Mouse (Mus musculus) neural tube, embryonic 14.5 days (tissue): ENCODE measurements around the gene Pdzd7. TPM values are rescaled to one million over a fixed set of nuclear protein-coding genes. Genes with fewer than 3 reads are reported as not detected.

Experiments
- ATAC-seq: fragments of 200-750 bp; cut with Nextera tagmentation; 2 replicates; pipeline ENCODE4 v1.8.0; 2017; ENCODE audit warnings: low read depth, mild to moderate bottlenecking, moderate TSS enrichment, moderate library complexity
- H3K27ac ChIP-seq: fragments of 300-500 bp; sonication (generic); 2 replicates; pipeline ENCODE4 v1.5.1; 2014; ENCODE audit warnings: low read depth, mild to moderate bottlenecking, control low read depth, low read length, moderate library complexity, mixed read lengths
- H3K27me3 ChIP-seq: fragments of 300-500 bp; sonication (generic); 2 replicates; pipeline ENCODE4 v1.6.1; 2014; ENCODE audit warnings: low read length; ENCODE audit not compliant: control insufficient read depth, insufficient read depth
- H3K36me3 ChIP-seq: fragments of 300-500 bp; sonication (generic); 2 replicates; pipeline ENCODE4 v1.6.1; 2014; ENCODE audit warnings: low read length, mixed read lengths; ENCODE audit not compliant: control insufficient read depth, insufficient read depth
- H3K4me1 ChIP-seq: fragments of 300-500 bp; sonication (generic); 2 replicates; pipeline ENCODE4 v1.6.1; 2014; ENCODE audit warnings: low read length; ENCODE audit not compliant: control insufficient read depth, insufficient read depth
- H3K4me2 ChIP-seq: fragments of 300-500 bp; sonication (generic); 2 replicates; pipeline ENCODE4 v1.6.1; 2014; ENCODE audit warnings: mild to moderate bottlenecking, low read depth, low read length, control low read depth
- H3K4me3 ChIP-seq: fragments of 300-500 bp; sonication (generic); 2 replicates; pipeline ENCODE4 v1.5.1; 2014; ENCODE audit warnings: low read depth, low read length, control low read depth, mixed read lengths
- H3K9ac ChIP-seq: fragments of 300-500 bp; sonication (generic); replicated peaks from 2 replicates; pipeline ENCODE4 v1.6.1; 2014; ENCODE audit warnings: low read depth, mild to moderate bottlenecking, control low read depth, low read length, mixed read lengths
- H3K9me3 ChIP-seq: fragments of 300-500 bp; sonication (generic); 2 replicates; pipeline ENCODE4 v1.6.1; 2016; ENCODE audit warnings: low read length; ENCODE audit not compliant: control insufficient read depth
- WGBS: fragments of 180-500 bp; shearing (Covaris S2); extraction: QIAGEN DNeasy Blood & Tissue Kit; methylation state at CpG from one replicate; pipeline ENCODE4 v1.1.7; 2014; 5-methylcytosine and 5-hydroxymethylcytosine counted together
- polyA plus RNA-seq: library from polyadenylated mRNA; unstranded; fragments of >200 nt; fragmentation: Nextera tagmentation; extraction: Ambion mirVana; gene quantifications from 2 replicates; pipeline ENCODE4 v1.2.1, GENCODE M21; 2014

Pdzd7 gene
- polyA plus RNA-seq, 1 experiment from 2014 or later: 2.5 TPM

- Histone ChIP-seq H3K9me3 (no peaks in the 10 kb centered on the region), H3K4me2 (peak overlapping the region; percentile 11; the same call in 1 of the 2 replicates), H3K27me3 (peaks cover 21% of the 10 kb centered on the region), H3K4me1 (peaks cover 5% of the 10 kb centered on the region; the same call in 1 of the 2 replicates), H3K36me3 (no peaks in the 10 kb centered on the region), H3K9ac (0 out of 2 replicates have a peak overlapping the region, but pooled peaks have one; percentile 29), H3K4me3 (no peak overlapping the region), H3K27ac (no peak overlapping the region)
- peak; percentile 28; the same call in 1 of the 2 replicates for ATAC-seq
- 43% methylated on average over 19 of the region's 20 CpGs for WGBS
Measured at GRCm38 (mm10) chr19:45063565-45064292, 18.2 kb upstream of the Pdzd7 start.

- ATAC-seq: no peak; the same call in 1 of the 2 replicates
- 0 out of 2 replicates have a peak, but pooled peaks cover 8% of the 10 kb centered on the region for H3K36me3 ChIP-seq
- WGBS: under 1% methylated on average over 14 of the region's 14 CpGs
- H3K4me3 ChIP-seq: peak overlapping the region; percentile 39
- no peaks in the 10 kb centered on the region for H3K27me3 ChIP-seq
- H3K27ac ChIP-seq: peak overlapping the region; percentile 97
- peaks cover 19% of the 10 kb centered on the region; the same call in 1 of the 2 replicates for H3K4me1 ChIP-seq
- no peaks in the 10 kb centered on the region for H3K9me3 ChIP-seq
- H3K4me2 ChIP-seq: peak overlapping the region; percentile 57
- H3K9ac ChIP-seq: peak overlapping the region; percentile 63
Measured at GRCm38 (mm10) chr19:45058841-45059240, 13.3 kb upstream of the Pdzd7 start.

- Histone ChIP-seq H3K4me2 (peak overlapping the region; percentile 57), H3K36me3 (peaks cover 12% of the 10 kb centered on the region; the same call in 1 of the 2 replicates), H3K9me3 (no peaks in the 10 kb centered on the region), H3K4me1 (peaks cover 19% of the 10 kb centered on the region; the same call in 1 of the 2 replicates), H3K27me3 (no peaks in the 10 kb centered on the region), H3K4me3 (peak overlapping the region; percentile 39), H3K27ac (peak overlapping the region; percentile 97), H3K9ac (peak overlapping the region; percentile 63)
- WGBS: under 1% methylated on average over 34 of the region's 34 CpGs
- peak; percentile 92 for ATAC-seq
Measured at GRCm38 (mm10) chr19:45058113-45058839, 12.8 kb upstream of the Pdzd7 start.

GRCm38 (mm10) chr19:45057724-45058112, 12.2 kb upstream of the Pdzd7 start:
- Histone ChIP-seq H3K27ac (peak overlapping the region; percentile 97), H3K4me1 (peaks cover 19% of the 10 kb centered on the region; the same call in 1 of the 2 replicates), H3K9me3 (no peaks in the 10 kb centered on the region), H3K9ac (peak overlapping the region; percentile 63), H3K27me3 (no peaks in the 10 kb centered on the region), H3K4me3 (peak overlapping the region; percentile 39), H3K36me3 (peaks cover 17% of the 10 kb centered on the region), H3K4me2 (peak overlapping the region; percentile 57)
- ATAC-seq: no peak
- 53% methylated on average over 7 of the region's 7 CpGs for WGBS

GRCm38 (mm10) chr19:45056908-45057698, 11.6 kb upstream of the Pdzd7 start:
- Histone ChIP-seq H3K9ac (no peak overlapping the region; the same call in 1 of the 2 replicates), H3K4me3 (no peak overlapping the region; the same call in 1 of the 2 replicates), H3K4me2 (peak overlapping the region; percentile 57), H3K27ac (peak overlapping the region; percentile 97), H3K9me3 (no peaks in the 10 kb centered on the region), H3K27me3 (no peaks in the 10 kb centered on the region), H3K4me1 (peaks cover 19% of the 10 kb centered on the region; the same call in 1 of the 2 replicates), H3K36me3 (peaks cover 23% of the 10 kb centered on the region)
- no peak for ATAC-seq
- WGBS: 88% methylated on average over 7 of the region's 7 CpGs

GRCm38 (mm10) chr19:45056364-45056763, 10.8 kb upstream of the Pdzd7 start:
- no peaks in the 10 kb centered on the region for H3K9me3 ChIP-seq
- H3K27ac ChIP-seq: 0 out of 2 replicates have a peak overlapping the region, but pooled peaks have one; percentile 2
- ATAC-seq: no peak
- no peak overlapping the region for H3K4me3 ChIP-seq
- H3K4me1 ChIP-seq: peaks cover 19% of the 10 kb centered on the region; the same call in 1 of the 2 replicates
- H3K36me3 ChIP-seq: peaks cover 26% of the 10 kb centered on the region
- no peak overlapping the region for H3K4me2 ChIP-seq
- 57% methylated on average over 4 of the region's 4 CpGs for WGBS
- no peak overlapping the region for H3K9ac ChIP-seq
- no peaks in the 10 kb centered on the region for H3K27me3 ChIP-seq

- Histone ChIP-seq H3K4me3 (no peak overlapping the region), H3K9ac (0 out of 2 replicates have a peak overlapping the region, but pooled peaks have one; percentile 13), H3K4me2 (no peak overlapping the region), H3K36me3 (peaks cover 29% of the 10 kb centered on the region), H3K4me1 (peaks cover 19% of the 10 kb centered on the region; the same call in 1 of the 2 replicates), H3K9me3 (no peaks in the 10 kb centered on the region), H3K27ac (no peak overlapping the region), H3K27me3 (no peaks in the 10 kb centered on the region)
- ATAC-seq: no peak
- WGBS: 88% methylated on average over 6 of the region's 6 CpGs
Measured at GRCm38 (mm10) chr19:45054892-45055690, 9.6 kb upstream of the Pdzd7 start.

GRCm38 (mm10) chr19:45053451-45053850, 7.9 kb upstream of the Pdzd7 start:
- WGBS: 91% methylated on average over 8 of the region's 8 CpGs
- no peak overlapping the region for H3K4me3 ChIP-seq

More at GRCm38 (mm10) chr19:45053451-45053850, 7.9 kb upstream of the Pdzd7 start:
- peaks cover 23% of the 10 kb centered on the region; the same call in 1 of the 2 replicates for H3K4me1 ChIP-seq
- no peak overlapping the region for H3K9ac ChIP-seq
- H3K36me3 ChIP-seq: peaks cover 29% of the 10 kb centered on the region
- no peak for ATAC-seq
- H3K27ac ChIP-seq: no peak overlapping the region
- no peak overlapping the region for H3K4me2 ChIP-seq
- no peaks in the 10 kb centered on the region for H3K9me3 ChIP-seq
- no peaks in the 10 kb centered on the region for H3K27me3 ChIP-seq
